Mouse (Mus musculus) liver, postnatal 0 days (tissue): ENCODE data around the gene Oas3. TPM values are rescaled to one million over a fixed set of nuclear protein-coding genes. Genes with fewer than 3 reads are reported as not detected.

Source experiments
- ATAC-seq: fragments of 200-750 bp; cut with Nextera tagmentation; 2 replicates; pipeline ENCODE4 v1.8.0; 2017; ENCODE audit warnings: mild to moderate bottlenecking, moderate library complexity
- DNase-seq: peaks from one replicate; pipeline ENCODE4 v3.0.0-alpha.2; 2016
- H3K27ac ChIP-seq: fragments of 300-500 bp; sonication (generic); 2 replicates; pipeline ENCODE4 v1.5.1; 2014; ENCODE audit warnings: antibody characterized with exemption, moderate library complexity, mild to moderate bottlenecking, low read depth
- H3K27me3 ChIP-seq: fragments of 300-500 bp; sonication (generic); 2 replicates; pipeline ENCODE4 v1.6.1; 2014; ENCODE audit warnings: low read length, control low read depth, mixed read lengths; ENCODE audit not compliant: insufficient read depth
- H3K36me3 ChIP-seq: fragments of 300-500 bp; sonication (generic); replicated peaks from 2 replicates; pipeline ENCODE4 v1.6.1; 2014; ENCODE audit warnings: mild to moderate bottlenecking, control low read depth, low read length, moderate library complexity, mixed read lengths; ENCODE audit not compliant: insufficient read depth
- H3K4me1 ChIP-seq: fragments of 300-500 bp; sonication (generic); 2 replicates; pipeline ENCODE4 v1.6.1; 2014; ENCODE audit warnings: antibody characterized with exemption, mild to moderate bottlenecking, control low read depth; ENCODE audit not compliant: insufficient read depth
- H3K4me2 ChIP-seq: fragments of 300-500 bp; sonication (generic); 2 replicates; pipeline ENCODE4 v1.6.1; 2014; ENCODE audit warnings: low read depth, mild to moderate bottlenecking, low read length, moderate library complexity, mixed read lengths
- H3K4me3 ChIP-seq: fragments of 300-500 bp; sonication (generic); 2 replicates; pipeline ENCODE4 v1.5.1; 2014; ENCODE audit warnings: low read depth, low read length
- H3K9ac ChIP-seq: fragments of 300-500 bp; sonication (generic); replicated peaks from 2 replicates; pipeline ENCODE4 v1.6.1; 2014; ENCODE audit warnings: mild to moderate bottlenecking, moderate library complexity
- H3K9me3 ChIP-seq: fragments of 300-500 bp; sonication (generic); 2 replicates; pipeline ENCODE4 v1.6.1; 2016; ENCODE audit warnings: mild to moderate bottlenecking, control low read depth, low read length, mixed read lengths
- CTCF ChIP-seq: sonication (generic); IDR thresholded peaks from 2 replicates; pipeline ENCODE4 v1.5.1; 2016; ENCODE audit warnings: antibody characterized with exemption, low read depth
- EP300 ChIP-seq: IDR thresholded peaks from 2 replicates; pipeline ENCODE4 v1.6.1; 2016; ENCODE audit warnings: antibody characterized with exemption, low read depth, mild to moderate bottlenecking
- WGBS: fragments of 180-500 bp; shearing (Covaris S2); extraction: QIAGEN DNeasy Blood & Tissue Kit; methylation state at CpG from one replicate; pipeline ENCODE4 v1.1.7; 2014; ENCODE audit not compliant: insufficient replicate concordance; 5-methylcytosine and 5-hydroxymethylcytosine counted together
- polyA plus RNA-seq: library from polyadenylated mRNA; unstranded; fragments of >200 nt; fragmentation: Nextera tagmentation; extraction: Ambion mirVana; gene quantifications from 2 replicates; pipeline ENCODE4 v1.2.1, GENCODE M21; 2015

Oas3 gene
- polyA plus RNA-seq, 1 experiment from 2014 or later, result 2.1 TPM

DNA sequence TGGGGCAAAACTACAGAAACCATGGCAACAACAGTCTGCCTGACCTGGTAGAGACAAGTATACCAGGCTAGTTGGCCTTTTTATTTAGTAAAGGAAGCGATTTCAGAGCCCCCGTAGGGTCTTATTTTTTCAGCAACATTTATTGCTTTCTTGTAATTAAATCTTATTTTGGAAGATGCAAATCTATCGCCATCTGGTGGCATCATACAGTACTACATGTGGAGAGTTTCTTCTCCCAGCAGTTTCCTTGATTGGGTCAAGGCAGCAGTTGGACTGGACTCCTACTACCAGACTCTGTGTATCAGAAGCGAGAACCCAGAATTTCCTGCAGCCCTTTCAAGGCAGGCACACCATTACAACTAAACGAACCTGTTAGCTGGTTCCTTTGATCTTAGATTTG is 31.0 kb downstream of the Oas3 start:
- ATAC-seq (no peak), DNase-seq (peak; percentile 26)
- H3K4me1 ChIP-seq, result no peaks in the 10 kb centered on the region
- H3K27ac ChIP-seq, result no peak overlapping the region
- no peak overlapping the region for H3K9ac ChIP-seq
- no peaks in the 10 kb centered on the region for H3K9me3 ChIP-seq
- no peak overlapping the region for H3K4me3 ChIP-seq
- no peaks in the 10 kb centered on the region for H3K36me3 ChIP-seq
- no peaks in the 10 kb centered on the region for H3K27me3 ChIP-seq
- 13% methylated on average over 5 of the region's 5 CpGs for WGBS
- TF ChIP-seq EP300 (no peak), CTCF (peak; percentile 78)
- no peak overlapping the region for H3K4me2 ChIP-seq

- H3K4me2 ChIP-seq, result no peak overlapping the region
- no peak overlapping the region for H3K4me3 ChIP-seq
- no peak overlapping the region for H3K27ac ChIP-seq
- no peaks in the 10 kb centered on the region for H3K27me3 ChIP-seq
- no peak for TF ChIP-seq EP300
- TF ChIP-seq CTCF, result peak; percentile 71
- no peak for ATAC-seq
- peak; percentile 45 for DNase-seq
- no peaks in the 10 kb centered on the region for H3K4me1 ChIP-seq
- H3K9me3 ChIP-seq, result no peaks in the 10 kb centered on the region
- no peaks in the 10 kb centered on the region for H3K36me3 ChIP-seq
- 25% methylated on average over 4 of the region's 4 CpGs for WGBS
- no peak overlapping the region for H3K9ac ChIP-seq
These were observed 35.3 kb downstream of the Oas3 start for GRCm38 (mm10) chr5:120742125-120742524.

DNA sequence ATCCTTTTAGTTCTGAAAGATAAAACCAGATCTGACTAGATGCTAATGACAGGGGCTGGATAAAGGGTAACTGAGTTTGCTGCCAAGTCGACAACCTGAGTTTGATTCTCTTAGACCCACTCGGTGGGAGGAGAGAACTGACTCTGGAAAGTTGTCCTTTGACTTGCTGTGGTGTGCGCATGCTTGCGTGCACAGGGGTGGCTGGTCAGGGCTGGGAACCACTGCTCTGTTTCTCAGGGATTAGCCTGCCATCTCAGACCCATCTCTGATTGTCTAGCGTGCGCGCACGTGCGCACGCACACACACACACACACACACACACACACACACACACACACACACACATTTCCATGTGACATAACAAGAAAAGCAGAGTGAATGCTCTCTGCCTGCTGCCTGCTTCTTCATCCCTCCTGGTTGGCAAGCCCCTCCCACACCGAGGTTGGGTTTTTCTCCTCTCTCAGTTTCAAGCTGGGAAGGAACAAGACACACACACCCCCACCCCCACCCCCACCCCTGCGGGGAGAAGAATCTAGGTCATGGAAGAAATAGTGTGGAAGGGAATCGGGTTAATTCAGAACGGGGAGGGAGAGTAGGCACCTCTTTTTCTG is 43.0 kb downstream of the Oas3 start:
- Histone ChIP-seq H3K4me2 (no peak overlapping the region), H3K9me3 (no peaks in the 10 kb centered on the region), H3K4me1 (no peaks in the 10 kb centered on the region), H3K27me3 (0 out of 2 replicates have a peak, but pooled peaks cover 3% of the 10 kb centered on the region), H3K27ac (no peak overlapping the region), H3K9ac (no peak overlapping the region), H3K36me3 (no peaks in the 10 kb centered on the region), H3K4me3 (no peak overlapping the region)
- no peak for DNase-seq
- 65% methylated on average over 14 of the region's 14 CpGs for WGBS
- TF ChIP-seq EP300, result no peak
- TF ChIP-seq CTCF, result no peak
- ATAC-seq, result no peak

- H3K27ac ChIP-seq, result no peak overlapping the region
- H3K36me3 ChIP-seq, result no peaks in the 10 kb centered on the region
- DNase-seq, result no peak
- H3K27me3 ChIP-seq, result 0 out of 2 replicates have a peak, but pooled peaks cover 3% of the 10 kb centered on the region
- no peak for ATAC-seq
- no peak for TF ChIP-seq CTCF
- TF ChIP-seq EP300, result no peak
- no peak overlapping the region for H3K9ac ChIP-seq
- no peak overlapping the region for H3K4me2 ChIP-seq
- H3K4me3 ChIP-seq, result no peak overlapping the region
- 92% methylated on average over 3 of the region's 3 CpGs for WGBS
- no peaks in the 10 kb centered on the region for H3K9me3 ChIP-seq
- H3K4me1 ChIP-seq, result no peaks in the 10 kb centered on the region
These were observed 43.8 kb downstream of the Oas3 start for GRCm38 (mm10) chr5:120733696-120734095.

GRCm38 (mm10) chr5:120732740-120733139 is 44.7 kb downstream of the Oas3 start:
- 76% methylated on average over 1 of the region's 1 CpGs for WGBS
- Histone ChIP-seq H3K9me3 (no peaks in the 10 kb centered on the region), H3K9ac (no peak overlapping the region), H3K36me3 (no peaks in the 10 kb centered on the region), H3K27me3 (0 out of 2 replicates have a peak, but pooled peaks cover 3% of the 10 kb centered on the region), H3K4me2 (no peak overlapping the region), H3K4me1 (no peaks in the 10 kb centered on the region), H3K4me3 (no peak overlapping the region), H3K27ac (no peak overlapping the region)
- DNase-seq (no peak), ATAC-seq (no peak)
- TF ChIP-seq EP300 (no peak), CTCF (no peak)

- no peaks in the 10 kb centered on the region for H3K4me1 ChIP-seq
- no peak overlapping the region for H3K9ac ChIP-seq
- no peaks in the 10 kb centered on the region for H3K36me3 ChIP-seq
- H3K4me3 ChIP-seq, result no peak overlapping the region
- DNase-seq (no peak), ATAC-seq (no peak)
- H3K27ac ChIP-seq, result no peak overlapping the region
- TF ChIP-seq CTCF (no peak), EP300 (no peak)
- 67% methylated on average over 10 of the region's 10 CpGs for WGBS
- H3K27me3 ChIP-seq, result 0 out of 2 replicates have a peak, but pooled peaks cover 3% of the 10 kb centered on the region
- H3K9me3 ChIP-seq, result no peaks in the 10 kb centered on the region
- H3K4me2 ChIP-seq, result no peak overlapping the region
These were observed 48.1 kb downstream of the Oas3 start for GRCm38 (mm10) chr5:120729319-120729718.
